21 mouse cellular contexts compared by ENCODE assay signal in genomic region chrX:135973597-135974423, GRCm38 (mm10). TPM values are rescaled to one million over a fixed set of nuclear protein-coding genes. Genes with fewer than 3 reads are reported as not detected.
DNase-seq lines count a peak whose midpoint lies in the region; ATAC-seq and TF ChIP-seq lines count a peak whose summit lies in the region.
"Had no signal": no experiment of that assay in that cellular context is flagged by ENCODE, and none has a peak within 500 bp of the region (broad histone marks: within the 10 kb centered on the region; RNA-seq: fewer than 3 reads in every experiment).

No protein-coding gene starts in this region.

- H3K9me3 ChIP-seq in forebrain, postnatal 0 days (ENCODE audit: low read length): no peaks in the 10 kb centered on the region
- H3K9me3 ChIP-seq in forebrain, embryonic 10.5 days: no peaks in the 10 kb centered on the region
- H3K9me3 ChIP-seq in neural tube, embryonic 13.5 days: no peaks in the 10 kb centered on the region
- H3K9me3 ChIP-seq: embryonic facial prominence, embryonic 10.5 days; G1E; heart, embryonic 13.5 days; hindbrain, embryonic 12.5 days; intestine, embryonic 15.5 days had no signal

- no peak for TF ChIP-seq CTCF in forebrain, postnatal 0 days (IDR thresholded peaks at IDR 0.05; ENCODE audit: low read depth)

- no peak overlapping the region for H3K9ac ChIP-seq in forebrain, postnatal 0 days
- no peak overlapping the region for H3K9ac ChIP-seq in neural tube, embryonic 13.5 days
- H3K9ac ChIP-seq: heart, embryonic 13.5 days; hindbrain, embryonic 12.5 days; intestine, embryonic 15.5 days had no signal

- WGBS in forebrain, postnatal 0 days: 63% methylated on average over 10 of the region's 10 CpGs
- WGBS in forebrain, embryonic 10.5 days: 69% methylated on average over 10 of the region's 10 CpGs
- 64% methylated on average over 10 of the region's 10 CpGs for WGBS in neural tube, embryonic 13.5 days

- no peak for ATAC-seq in forebrain, postnatal 0 days
- 0 out of 2 replicates have a peak, but pooled peaks have one; percentile 11 for ATAC-seq in neural tube, embryonic 13.5 days (ENCODE audit: low read depth)
- ATAC-seq: activated CD4-positive, CD25-positive, alpha-beta regulatory T cell, adult 4 months; intestine, embryonic 15.5 days had no signal

- H3K4me1 ChIP-seq in forebrain, postnatal 0 days (ENCODE audit: insufficient read depth): no peaks in the 10 kb centered on the region
- no peaks in the 10 kb centered on the region for H3K4me1 ChIP-seq in forebrain, embryonic 10.5 days
- H3K4me1 ChIP-seq in neural tube, embryonic 13.5 days (replicated peaks): no peaks in the 10 kb centered on the region
- H3K4me1 ChIP-seq: embryonic facial prominence, embryonic 10.5 days; heart, embryonic 13.5 days; hindbrain, embryonic 12.5 days; intestine, embryonic 15.5 days had no signal

- H3K36me3 ChIP-seq in forebrain, postnatal 0 days (ENCODE audit: insufficient read depth): no peaks in the 10 kb centered on the region
- 0 out of 2 replicates have a peak, but pooled peaks cover 6% of the 10 kb centered on the region for H3K36me3 ChIP-seq in forebrain, embryonic 10.5 days (replicated peaks)
- H3K36me3 ChIP-seq in neural tube, embryonic 13.5 days: peaks cover 5% of the 10 kb centered on the region; the same call in 1 of the 2 replicates
- H3K36me3 ChIP-seq: G1E; hindbrain, embryonic 12.5 days; intestine, embryonic 15.5 days had no signal

- no peak overlapping the region for H3K27ac ChIP-seq in forebrain, postnatal 0 days (ENCODE audit: low read depth, low read length)
- no peak overlapping the region for H3K27ac ChIP-seq in forebrain, embryonic 10.5 days
- no peak overlapping the region for H3K27ac ChIP-seq in neural tube, embryonic 13.5 days (replicated peaks)
- H3K27ac ChIP-seq: embryonic facial prominence, embryonic 10.5 days; heart, embryonic 13.5 days; hindbrain, embryonic 12.5 days; intestine, embryonic 15.5 days had no signal

- H3K4me3 ChIP-seq in forebrain, postnatal 0 days (ENCODE audit: low read depth, low read length): no peak overlapping the region
- no peak overlapping the region for H3K4me3 ChIP-seq in forebrain, embryonic 10.5 days
- no peak overlapping the region for H3K4me3 ChIP-seq in neural tube, embryonic 13.5 days
- H3K4me3 ChIP-seq: embryonic facial prominence, embryonic 10.5 days; heart, embryonic 13.5 days; hindbrain, embryonic 12.5 days; intestine, embryonic 15.5 days had no signal

- no peak for DNase-seq in forebrain, postnatal 0 days
- no peak for DNase-seq in forebrain, embryonic 10.5 days (ENCODE audit: extremely low spot score, low spot score)
- no peak for DNase-seq in neural tube, embryonic 10.5 days (ENCODE audit: extremely low spot score, low spot score)
- DNase-seq in R1 (ENCODE audit: low read depth, low spot score): peak; percentile 70
- DNase-seq in cerebellum, postnatal 4 days (ENCODE audit: low spot score in 2 of 2): no peak
- no peak for DNase-seq in kidney, adult 11 months
- DNase-seq: adrenal gland, postnatal 14 days; cerebellum, adult 18-20 months; cerebellum, adult 9-11 months; cerebellum, postnatal 36 days; gastrocnemius, postnatal 36 days; heart, adult 11 months; heart, postnatal 36 days had no signal

- no peaks in the 10 kb centered on the region for H3K27me3 ChIP-seq in forebrain, postnatal 0 days (ENCODE audit: insufficient read depth, low read length)
- H3K27me3 ChIP-seq in forebrain, embryonic 10.5 days (ENCODE audit: poor library complexity, severe bottlenecking): no peaks in the 10 kb centered on the region
- H3K27me3 ChIP-seq in neural tube, embryonic 13.5 days: no peaks in the 10 kb centered on the region
- H3K27me3 ChIP-seq: heart, embryonic 13.5 days; hindbrain, embryonic 12.5 days; intestine, embryonic 15.5 days had no signal

- peak overlapping the region; percentile 32; the same call in 1 of the 2 replicates for H3K4me2 ChIP-seq in forebrain, postnatal 0 days (ENCODE audit: low read depth)
- H3K4me2 ChIP-seq in neural tube, embryonic 13.5 days: no peak overlapping the region
- H3K4me2 ChIP-seq: hindbrain, embryonic 12.5 days; intestine, embryonic 15.5 days had no signal

RNA-seq across cellular contexts. Expression of gene Arxes2, which starts 19.8 kb away (rescaled TPM):
- total RNA-seq in forebrain, postnatal 0 days (2014; rRNA removed): 179 and 211 TPM in 2 replicates
- 235 and 280 TPM in 2 replicates for polyA plus RNA-seq in forebrain, postnatal 0 days (2015; fragmentation: Nextera tagmentation; extraction: Ambion mirVana)
- 99.3 and 104 TPM in 2 replicates for polyA plus RNA-seq in forebrain, embryonic 10.5 days (2016; fragmentation: Nextera tagmentation; extraction: Ambion mirVana)
- 222 and 228 TPM in 2 replicates for polyA plus RNA-seq in neural tube, embryonic 13.5 days (2015; fragmentation: Nextera tagmentation; extraction: Ambion mirVana)

RNA-seq across cellular contexts. Expression of gene Arxes1, which starts 59.4 kb away (rescaled TPM):
- total RNA-seq in forebrain, postnatal 0 days (2014; rRNA removed): 54.5 and 55.4 TPM in 2 replicates
- 109 and 190 TPM in 2 replicates for polyA plus RNA-seq in forebrain, postnatal 0 days (2015; fragmentation: Nextera tagmentation; extraction: Ambion mirVana)
- polyA plus RNA-seq in forebrain, embryonic 10.5 days (2016; fragmentation: Nextera tagmentation; extraction: Ambion mirVana): 41.1 and 43.5 TPM in 2 replicates
- 96.5 and 98.0 TPM in 2 replicates for polyA plus RNA-seq in neural tube, embryonic 13.5 days (2015; fragmentation: Nextera tagmentation; extraction: Ambion mirVana)
- total RNA-seq: G1E; gastrocnemius, postnatal 36 days had no signal
- polyA plus RNA-seq: activated CD4-positive, CD25-positive, alpha-beta regulatory T cell, adult 4 months; C2C12; G1E had no signal
